Mouse (Mus musculus): ENCODE measurements around the gene Gm20918.
"Not testable (repeated sequence)": the region's sequence is repeated elsewhere in the genome, so short reads cannot be mapped to it uniquely, and the experiment has no call there.

Gene Gm20918

GRCm38 (mm10) chrY:5043637-5044036, at the start of gene Gm20918:
Gene Gm20918, plus strand, starts transcription at chrY:5043937.
- not testable (repeated sequence) for DNase-seq (ENCODE audit: low read depth)
